Mouse (Mus musculus): ENCODE measurements around the gene Mxra7.

- TF ChIP-seq CTCF (IDR thresholded peaks at IDR 0.05; ENCODE audit: extremely low read depth, insufficient read depth, low read length) (no peak), POLR2A (IDR thresholded peaks at IDR 0.05; ENCODE audit: extremely low read depth, insufficient read depth, low read length) (no peak)
Observed at GRCm38 (mm10) chr11:116826550-116827504, 1.0 kb downstream of the Mxra7 start.
